Mouse (Mus musculus) MEL-GATA-1-ER (cell line): ENCODE data around the gene Tigar.
A peak's percentile ranks its signal among the peaks of the same experiment; 100 is the strongest.

Experiments
- DNase-seq: peaks from one replicate; pipeline ENCODE4 v3.0.0-alpha.2; 2012; ENCODE audit warnings: low read depth; ENCODE audit errors: extremely low read depth

Gene Tigar

GRCm38 (mm10) chr6:127109402-127109930, at the start of gene Tigar:
Tigar (minus strand) TSS chr6:127109557.
- peak; percentile 86 for DNase-seq

DNA sequence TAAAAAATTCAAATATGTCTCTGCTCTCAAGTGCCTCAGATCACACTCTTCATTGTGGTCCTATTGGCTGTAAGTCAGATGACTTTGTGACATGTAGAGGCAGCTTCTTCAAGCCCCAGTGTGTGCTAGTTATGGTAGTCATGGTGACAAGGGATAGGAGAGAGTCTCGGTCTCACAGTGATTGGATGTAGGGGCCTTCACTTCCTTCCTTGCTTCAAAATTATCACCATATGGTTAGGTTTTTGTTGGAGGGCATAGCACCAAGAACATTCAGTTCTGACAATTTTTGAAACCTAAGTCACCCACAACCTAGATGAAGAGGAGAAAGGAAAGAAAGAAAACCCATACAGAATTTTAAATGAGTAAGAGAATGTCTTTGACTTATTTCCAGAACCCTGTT, 48.0 kb upstream of the Tigar start:
- DNase-seq, result no peak

DNA sequence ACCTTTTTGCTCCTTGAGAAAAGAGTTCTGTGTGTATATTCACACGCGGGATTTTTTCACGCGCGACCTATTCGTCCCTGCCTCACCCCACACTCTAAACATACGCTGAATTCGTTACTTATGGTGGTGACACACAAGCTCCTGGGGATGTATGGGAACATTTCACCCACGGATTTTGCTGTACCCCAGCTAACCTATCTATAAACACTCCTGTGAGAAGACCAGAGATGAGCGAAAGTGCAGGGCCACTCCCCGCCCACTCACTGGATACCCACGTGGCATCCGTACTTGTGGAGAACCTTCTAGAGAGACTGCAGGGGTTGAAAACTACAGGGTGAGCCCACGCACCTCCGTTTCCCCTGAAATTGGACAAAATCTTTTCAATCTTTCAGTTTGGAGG, 46.1 kb upstream of the Tigar start:
- DNase-seq, result no peak

DNA sequence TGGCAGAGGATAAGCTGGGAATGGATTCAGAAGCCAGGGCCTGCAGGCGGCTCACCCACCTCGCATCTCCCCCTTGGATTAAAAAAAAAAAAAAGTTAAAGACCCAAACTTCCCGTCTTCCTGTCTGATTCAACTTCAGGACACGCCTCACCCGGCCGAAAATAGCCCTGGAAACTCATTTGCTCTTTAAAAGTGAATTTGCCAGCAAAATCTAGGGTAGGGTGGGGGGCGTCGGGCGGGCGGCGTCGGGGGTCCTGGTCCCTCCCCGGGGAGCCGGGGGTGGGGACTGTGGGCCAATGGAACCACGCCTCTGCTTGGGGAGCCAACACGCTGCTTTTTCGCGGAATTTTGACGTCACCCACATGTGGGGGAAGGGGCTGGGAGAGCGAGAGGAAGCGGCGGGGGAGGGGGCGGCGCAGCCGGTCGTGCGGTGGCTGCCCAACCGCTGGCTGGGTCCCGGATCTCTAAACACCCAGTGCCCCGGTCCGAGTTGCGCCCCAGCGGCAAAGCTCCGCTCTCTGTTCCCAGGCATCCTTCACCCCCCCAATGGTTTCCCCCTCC, 45.4 kb upstream of the Tigar start:
- no peak for DNase-seq

DNA sequence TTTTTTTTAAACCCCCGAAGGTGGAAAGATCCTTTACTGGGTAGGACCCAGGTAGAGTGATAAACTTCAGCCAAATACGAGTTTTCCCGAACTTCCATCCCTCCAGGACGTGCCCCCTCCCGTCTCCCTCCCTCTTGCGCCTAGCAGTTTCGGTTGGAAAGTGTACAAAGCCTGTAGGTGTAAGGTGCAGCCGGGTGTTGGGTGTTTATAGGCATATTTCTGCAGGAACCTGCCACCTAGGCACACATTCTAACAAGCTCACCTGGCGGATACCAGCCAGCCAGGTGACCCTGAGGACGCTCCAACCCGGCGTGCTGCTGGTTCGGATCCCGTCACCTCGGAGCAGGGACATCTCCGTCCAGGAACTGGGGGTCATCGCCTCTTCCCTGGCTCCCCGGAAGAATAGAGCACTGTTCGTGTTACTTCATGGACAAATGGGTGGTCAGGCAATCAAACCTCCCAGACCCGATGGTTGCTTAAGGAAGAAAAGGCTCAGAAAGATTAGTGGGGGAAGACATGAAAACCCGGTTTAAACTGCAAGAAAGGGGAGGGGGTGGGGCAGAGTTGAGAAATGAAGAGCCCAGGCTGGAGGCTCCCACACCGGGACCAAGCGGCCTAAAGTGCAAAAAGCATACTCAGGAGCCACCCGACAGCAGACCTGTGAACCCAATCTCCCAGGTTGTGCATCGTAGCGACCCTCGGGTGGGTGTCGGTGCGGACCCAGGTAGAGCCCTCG, 44.8 kb upstream of the Tigar start:
- no peak for DNase-seq

- DNase-seq, result no peak
Measured at GRCm38 (mm10) chr6:127153296-127153800, 44.0 kb upstream of the Tigar start.

DNA sequence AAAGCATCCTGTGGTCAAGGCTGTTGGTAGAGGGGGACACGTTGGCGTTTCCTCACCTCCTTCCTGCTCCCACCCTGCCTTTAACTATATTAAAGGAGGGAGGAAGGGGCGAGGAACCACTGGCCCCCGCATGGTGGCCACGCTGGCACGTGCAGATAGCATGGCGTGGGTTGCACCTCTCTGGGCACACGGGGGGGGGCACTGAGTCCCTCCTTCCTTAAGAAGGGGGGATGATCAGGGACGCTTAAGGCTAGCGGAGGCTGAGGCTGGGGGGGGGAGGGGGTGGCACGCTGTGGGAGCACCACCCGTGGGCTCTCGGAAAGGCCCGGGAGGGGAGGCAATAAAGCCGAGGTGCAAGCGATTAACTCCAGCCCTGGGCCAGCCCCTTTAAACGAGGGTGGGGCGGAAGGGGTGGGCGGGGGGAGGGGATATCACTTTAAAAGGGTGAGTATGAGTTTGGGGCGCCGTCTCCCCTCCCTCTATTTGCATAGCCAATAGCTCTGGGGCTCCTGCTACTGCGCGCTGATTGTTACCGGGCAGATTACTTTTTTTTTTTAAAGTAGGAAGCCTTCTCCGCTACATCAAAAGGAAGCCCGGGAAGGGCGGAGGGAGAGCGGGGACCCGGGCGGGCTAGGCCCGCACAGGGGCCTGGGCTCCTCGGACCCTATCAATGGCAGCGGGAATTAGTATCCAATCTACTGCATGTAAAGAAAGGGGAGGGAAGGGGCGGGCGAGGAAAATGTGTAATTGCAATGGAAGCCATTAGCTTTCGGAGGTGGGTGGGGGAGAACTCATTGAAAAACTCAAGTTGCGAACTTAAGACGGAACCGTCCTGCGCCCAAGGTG, 43.0 kb upstream of the Tigar start, which contains the start of gene Ccnd2:
Gene Ccnd2, minus strand, starts transcription at position 88 of the 846 bp plus-strand sequence.
- DNase-seq, result peak; percentile 87

- DNase-seq, result peak; percentile 62
Measured at GRCm38 (mm10) chr6:127151565-127152105, 42.3 kb upstream of the Tigar start.

GRCm38 (mm10) chr6:127150663-127151564, 41.6 kb upstream of the Tigar start:
- peak; percentile 86 for DNase-seq

DNA sequence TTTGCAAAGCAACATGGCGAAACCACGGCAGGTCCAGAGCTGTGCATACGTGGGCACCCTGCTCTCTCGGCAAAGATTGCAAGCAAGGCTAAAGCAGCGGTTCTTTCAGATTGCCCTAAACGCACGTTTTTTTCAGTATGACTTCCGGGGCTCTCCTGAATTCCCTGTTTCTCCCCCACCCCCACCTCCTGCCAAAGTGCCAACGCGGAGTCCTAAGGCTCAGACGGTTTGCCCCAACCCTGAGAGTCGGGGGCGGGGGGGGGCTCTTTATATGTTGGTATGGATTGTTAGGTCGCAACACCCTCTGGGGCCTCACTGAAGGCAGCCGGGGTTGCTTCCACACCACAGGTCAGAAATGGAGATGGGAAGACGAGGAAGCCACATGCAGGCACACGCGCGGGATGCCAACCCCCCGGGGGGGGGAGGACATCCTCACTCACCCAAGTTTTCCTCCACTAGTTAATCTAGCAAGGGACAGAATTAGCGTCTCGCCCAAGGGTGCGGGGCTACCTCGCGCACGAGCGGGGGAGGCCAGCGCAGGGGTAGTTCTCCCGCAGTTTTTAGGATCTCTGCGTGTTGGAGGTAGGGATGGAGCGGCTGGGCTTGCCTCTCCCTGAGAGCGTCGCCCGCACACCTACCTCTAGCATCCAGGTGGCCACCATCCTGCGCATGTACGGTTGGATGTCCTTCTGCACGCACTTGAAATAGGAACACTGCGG, 40.7 kb upstream of the Tigar start:
- no peak for DNase-seq

DNA sequence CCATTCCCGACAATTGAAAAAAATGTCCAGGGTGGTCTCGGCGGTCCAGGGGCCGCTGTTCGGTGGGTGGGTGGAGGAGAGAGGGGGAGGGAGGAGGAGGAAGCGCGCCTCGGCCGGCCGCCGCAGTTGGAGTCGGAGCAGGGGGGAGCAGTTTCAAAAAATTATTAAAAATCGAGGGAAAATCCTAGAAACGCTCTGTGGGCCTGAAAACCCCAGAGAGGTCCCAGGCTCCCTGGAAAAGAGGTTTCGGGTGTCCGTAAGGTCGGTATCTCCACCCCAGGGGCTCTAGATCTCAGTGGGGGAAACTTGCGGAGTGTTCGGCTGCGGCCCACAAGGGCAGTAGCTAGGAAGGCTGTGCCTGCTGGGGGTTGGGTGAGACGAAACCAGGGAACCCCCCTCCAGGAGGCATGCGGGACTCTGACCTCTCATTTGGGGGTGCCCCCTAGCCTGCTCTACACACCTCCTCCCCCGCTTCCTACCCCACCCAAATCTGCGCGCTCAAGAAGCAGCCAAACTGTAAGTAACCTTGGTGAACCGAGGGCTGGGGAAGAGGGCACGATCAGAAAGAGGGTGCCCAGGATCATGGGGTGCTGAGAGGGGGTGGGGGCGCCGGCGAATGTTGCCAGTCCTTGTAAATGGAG, 40.1 kb upstream of the Tigar start:
- DNase-seq, result no peak

- DNase-seq, result no peak
Measured at GRCm38 (mm10) chr6:127148526-127149302, 39.4 kb upstream of the Tigar start.

DNA sequence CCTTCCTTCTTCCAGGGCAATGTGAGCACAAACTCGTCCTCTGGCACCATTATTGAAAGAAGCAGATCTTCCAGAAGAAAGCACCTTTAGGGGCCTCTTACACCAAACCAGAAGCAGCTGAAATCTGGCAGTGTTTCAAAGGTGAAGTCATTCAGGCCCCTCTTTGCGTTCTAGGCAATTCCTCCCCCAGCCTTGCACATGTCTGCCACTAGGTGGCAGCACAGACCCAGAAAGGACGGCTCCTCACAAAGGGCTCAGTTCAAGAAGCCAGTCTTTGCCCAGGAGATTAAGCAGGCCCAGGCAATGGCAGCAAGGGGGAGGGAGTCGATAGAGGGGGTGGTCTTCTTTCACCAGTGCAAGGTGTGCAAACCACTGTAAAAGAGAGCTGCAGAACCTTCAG, 38.3 kb upstream of the Tigar start:
- peak; percentile 77 for DNase-seq

DNA sequence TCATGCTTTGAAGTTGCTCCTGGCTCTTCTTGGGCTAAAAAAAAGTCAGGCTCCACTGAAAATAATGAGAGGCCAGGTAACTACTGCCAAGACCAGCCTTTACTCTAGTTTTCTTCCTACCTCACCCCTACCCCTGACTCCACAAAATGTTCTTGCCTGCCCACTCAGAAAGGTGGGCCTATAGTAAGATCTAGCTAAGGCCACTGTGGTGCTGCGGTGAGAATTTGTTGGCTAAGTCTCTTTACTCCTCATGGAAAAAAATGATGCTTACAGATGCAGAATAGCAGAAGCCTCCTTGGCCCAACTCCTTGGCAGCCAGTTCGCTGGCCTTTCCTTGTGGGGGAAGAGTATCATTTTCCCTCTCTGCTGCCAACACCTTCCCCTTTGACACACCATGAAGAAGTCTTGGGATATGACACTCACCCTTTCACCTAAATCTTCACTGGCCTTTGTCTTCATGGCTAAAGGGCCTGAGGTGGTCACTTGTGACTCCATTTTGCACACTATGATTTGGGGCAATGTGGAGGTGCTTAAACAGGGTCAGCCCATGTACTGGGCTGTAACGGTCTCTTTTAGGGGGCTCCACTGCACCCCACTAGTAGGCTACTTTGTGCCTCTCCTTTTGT, 37.1 kb upstream of the Tigar start:
- DNase-seq, result no peak

DNA sequence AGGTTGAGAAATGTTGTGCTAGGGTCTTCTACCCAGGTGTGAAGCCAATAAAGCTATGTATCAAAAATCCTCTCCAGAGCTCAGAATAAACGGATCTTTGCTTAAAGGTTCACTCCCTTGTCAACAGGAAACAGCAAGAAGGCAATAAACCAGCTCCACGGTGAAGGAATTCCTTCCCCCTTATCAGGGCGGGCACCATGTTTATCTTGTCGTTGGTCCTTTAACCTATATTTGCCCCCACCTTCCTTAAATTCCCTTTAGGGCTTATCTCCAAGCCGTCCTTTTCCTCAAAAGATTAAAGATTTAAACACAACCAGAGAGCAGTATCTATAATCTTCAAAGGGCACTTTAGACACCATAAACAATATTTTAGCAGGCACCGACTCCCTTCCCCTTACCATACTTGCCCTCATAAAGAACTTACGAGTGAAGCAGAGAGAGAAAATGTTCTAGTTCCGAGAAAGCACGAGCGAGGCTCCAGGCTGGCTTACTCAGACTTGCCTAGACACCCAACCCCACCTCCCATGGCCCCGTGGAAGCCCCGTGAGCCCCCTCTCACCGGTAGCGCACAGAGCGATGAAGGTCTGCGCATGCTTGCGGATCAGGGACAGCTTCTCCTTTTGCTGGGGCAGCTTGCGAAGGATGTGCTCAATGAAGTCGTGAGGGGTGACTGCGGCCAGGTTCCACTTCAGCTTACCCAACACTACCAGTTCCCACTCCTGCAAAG, 36.3 kb upstream of the Tigar start:
- DNase-seq, result peak; percentile 43

GRCm38 (mm10) chr6:127143576-127144288, 34.4 kb upstream of the Tigar start:
- no peak for DNase-seq

- no peak for DNase-seq
Measured at GRCm38 (mm10) chr6:127143124-127143520, 33.8 kb upstream of the Tigar start.
